Comparison of ENCODE assay signal across 8 mouse cellular contexts in genomic region chr9:37552536-37553293, GRCm38 (mm10). TPM values are rescaled to one million over a fixed set of nuclear protein-coding genes. Genes with fewer than 3 reads are reported as not detected.
DNase-seq lines count a peak whose midpoint lies in the region; ATAC-seq and TF ChIP-seq lines count a peak whose summit lies in the region.

Gene Nrgn (minus strand): TSS chr9:37552904.

- peak within 1 kb of the TSS; percentile 95 for H3K4me2 ChIP-seq in embryonic facial prominence, embryonic 15.5 days (replicated peaks)
- H3K4me2 ChIP-seq in limb, embryonic 14.5 days (replicated peaks; ENCODE audit: low read depth, low read length, severe bottlenecking), result peak within 1 kb of the TSS; percentile 77
- peak within 1 kb of the TSS; percentile 87 for H3K4me2 ChIP-seq in midbrain, embryonic 16.5 days (ENCODE audit: low read length)
- peak within 1 kb of the TSS; percentile 83 for H3K4me2 ChIP-seq in stomach, embryonic 14.5 days (replicated peaks; ENCODE audit: low read depth, low read length)

- H3K27ac ChIP-seq in embryonic facial prominence, embryonic 15.5 days (replicated peaks), result no peak within 1 kb of the TSS
- no peak within 1 kb of the TSS for H3K27ac ChIP-seq in limb, embryonic 14.5 days (replicated peaks; ENCODE audit: low read depth, low read length)
- H3K27ac ChIP-seq in midbrain, embryonic 16.5 days (ENCODE audit: low read length), result no peak within 1 kb of the TSS
- H3K27ac ChIP-seq in stomach, embryonic 14.5 days (ENCODE audit: low read length), result no peak within 1 kb of the TSS

- 0 out of 2 replicates have a peak within 1 kb of the TSS, but pooled peaks have one; percentile 18 for H3K9ac ChIP-seq in embryonic facial prominence, embryonic 15.5 days
- peak within 1 kb of the TSS; percentile 36; the same call in 1 of the 2 replicates for H3K9ac ChIP-seq in limb, embryonic 14.5 days (ENCODE audit: low read depth, low read length, severe bottlenecking)
- H3K9ac ChIP-seq in midbrain, embryonic 16.5 days (ENCODE audit: low read depth, low read length), result peak within 1 kb of the TSS; percentile 42
- peak within 1 kb of the TSS; percentile 45; the same call in 1 of the 2 replicates for H3K9ac ChIP-seq in stomach, embryonic 14.5 days (replicated peaks; ENCODE audit: low read depth, low read length)

- no peak for TF ChIP-seq POLR2A in limb, embryonic 14.5 days (IDR thresholded peaks at IDR 0.05; ENCODE audit: borderline replicate concordance, extremely low read depth, insufficient read depth, insufficient read length)

- peak; percentile 24 to 60 for DNase-seq in cerebellum, postnatal 25 days
- peak; percentile 74 to 76 for DNase-seq in heart, adult 9 months (ENCODE audit: low spot score in 2 of 2)
- peak; percentile 82 for DNase-seq in kidney, adult 9 months
- peak; percentile 84 for DNase-seq in limb, embryonic 14.5 days (ENCODE audit: low spot score)

- 4% methylated on average over 31 of the region's 31 CpGs for WGBS in embryonic facial prominence, embryonic 15.5 days
- 4% methylated on average over 30 of the region's 31 CpGs for WGBS in limb, embryonic 14.5 days
- 5% methylated on average over 31 of the region's 31 CpGs for WGBS in midbrain, embryonic 16.5 days
- 4% methylated on average over 31 of the region's 31 CpGs for WGBS in stomach, embryonic 14.5 days

- H3K36me3 ChIP-seq in embryonic facial prominence, embryonic 15.5 days, result no peaks in the 10 kb centered on the region
- no peaks in the 10 kb centered on the region for H3K36me3 ChIP-seq in limb, embryonic 14.5 days (ENCODE audit: control insufficient read depth, insufficient read depth, low read length)
- no peaks in the 10 kb centered on the region for H3K36me3 ChIP-seq in midbrain, embryonic 16.5 days (ENCODE audit: control insufficient read depth, insufficient read depth, low read length)
- no peaks in the 10 kb centered on the region for H3K36me3 ChIP-seq in stomach, embryonic 14.5 days (ENCODE audit: control insufficient read depth, insufficient read depth, low read length)

- H3K9me3 ChIP-seq in embryonic facial prominence, embryonic 15.5 days (replicated peaks), result no peaks in the 10 kb centered on the region
- no peaks in the 10 kb centered on the region for H3K9me3 ChIP-seq in limb, embryonic 14.5 days (ENCODE audit: control insufficient read depth, low read length)
- no peaks in the 10 kb centered on the region for H3K9me3 ChIP-seq in midbrain, embryonic 16.5 days (replicated peaks; ENCODE audit: control insufficient read depth, low read length, poor library complexity, severe bottlenecking)
- no peaks in the 10 kb centered on the region for H3K9me3 ChIP-seq in stomach, embryonic 14.5 days (ENCODE audit: control insufficient read depth, low read depth, low read length)

- H3K4me1 ChIP-seq in embryonic facial prominence, embryonic 15.5 days, result peaks cover 30% of the 10 kb centered on the region
- peaks cover 7% of the 10 kb centered on the region for H3K4me1 ChIP-seq in limb, embryonic 14.5 days (ENCODE audit: control insufficient read depth, insufficient read depth, low read length)
- H3K4me1 ChIP-seq in midbrain, embryonic 16.5 days (ENCODE audit: control insufficient read depth, insufficient read depth, low read length), result peaks cover 9% of the 10 kb centered on the region
- H3K4me1 ChIP-seq in stomach, embryonic 14.5 days (ENCODE audit: control insufficient read depth, insufficient read depth, low read length), result no peaks in the 10 kb centered on the region

- peak within 1 kb of the TSS; percentile 47 for H3K4me3 ChIP-seq in embryonic facial prominence, embryonic 15.5 days (replicated peaks)
- peak within 1 kb of the TSS; percentile 40 for H3K4me3 ChIP-seq in limb, embryonic 14.5 days (replicated peaks; ENCODE audit: low read length)
- H3K4me3 ChIP-seq in midbrain, embryonic 16.5 days (ENCODE audit: low read depth, low read length), result peak within 1 kb of the TSS; percentile 40
- peak within 1 kb of the TSS; percentile 33 for H3K4me3 ChIP-seq in stomach, embryonic 14.5 days (ENCODE audit: low read depth, low read length)

- H3K27me3 ChIP-seq in embryonic facial prominence, embryonic 15.5 days, result peaks cover 51% of the 10 kb centered on the region
- H3K27me3 ChIP-seq in limb, embryonic 14.5 days (ENCODE audit: control insufficient read depth, insufficient read depth, low read length), result peaks cover 37% of the 10 kb centered on the region
- H3K27me3 ChIP-seq in midbrain, embryonic 16.5 days (ENCODE audit: control insufficient read depth, insufficient read depth, low read depth, low read length), result peaks cover 26% of the 10 kb centered on the region
- H3K27me3 ChIP-seq in stomach, embryonic 14.5 days (ENCODE audit: control insufficient read depth, insufficient read depth, low read length), result peaks cover 10% of the 10 kb centered on the region; the same call in 1 of the 2 replicates

- no peak for ATAC-seq in cerebellum, adult (ENCODE audit: insufficient number of reproducible peaks, low FRiP score, low TSS enrichment)
- ATAC-seq in embryonic facial prominence, embryonic 15.5 days (ENCODE audit: insufficient number of reproducible peaks, low FRiP score, low TSS enrichment, low read depth), result peak; percentile 87
- ATAC-seq in limb, embryonic 14.5 days (ENCODE audit: low FRiP score, low read depth), result peak; percentile 97
- peak; percentile 91 for ATAC-seq in midbrain, embryonic 16.5 days
- peak; percentile 95 for ATAC-seq in stomach, embryonic 14.5 days (ENCODE audit: insufficient number of reproducible peaks, insufficient read depth, low FRiP score, low read depth)

RNA-seq across cellular contexts. Expression of gene Nrgn, which starts in this region (rescaled TPM):
- polyA plus RNA-seq in embryonic facial prominence, embryonic 15.5 days (2015; fragmentation: Nextera tagmentation; extraction: Ambion mirVana), result 7.9 and 10.9 TPM in 2 replicates
- 17.7 and 26.1 TPM in 2 replicates for polyA plus RNA-seq in limb, embryonic 14.5 days (2012; rRNA removed)
- polyA plus RNA-seq in limb, embryonic 14.5 days (2014; fragmentation: Nextera tagmentation; extraction: Ambion mirVana), result 12.3 and 17.2 TPM in 2 replicates
- polyA plus RNA-seq in midbrain, embryonic 16.5 days (2015; fragmentation: Nextera tagmentation; extraction: Ambion mirVana), result 13.8 and 18.4 TPM in 2 replicates
- 4.7 and 5.7 TPM in 2 replicates for polyA plus RNA-seq in stomach, embryonic 14.5 days (2014; fragmentation: Nextera tagmentation; extraction: Ambion mirVana)
